Mouse (Mus musculus) hindbrain, embryonic 10.5 days (tissue): Measurements from ENCODE around the gene Gm20521. TPM values are rescaled to one million over a fixed set of nuclear protein-coding genes. Genes with fewer than 3 reads are reported as not detected.

Experiments
- DNase-seq: peaks from one replicate; pipeline ENCODE4 v3.0.0-alpha.2; 2017; ENCODE audit warnings: low spot score
- H3K27ac ChIP-seq: fragments of 300-500 bp; sonication (generic); 2 replicates; pipeline ENCODE4 v1.5.1; 2016; ENCODE audit warnings: mild to moderate bottlenecking, moderate library complexity
- H3K27me3 ChIP-seq: fragments of 300-500 bp; sonication (generic); 2 replicates; pipeline ENCODE4 v1.6.1; 2016; ENCODE audit warnings: mild to moderate bottlenecking; ENCODE audit not compliant: poor library complexity, insufficient read depth, severe bottlenecking
- H3K36me3 ChIP-seq: fragments of 300-500 bp; sonication (generic); 2 replicates; pipeline ENCODE4 v1.6.1; 2016; ENCODE audit warnings: mild to moderate bottlenecking, moderate library complexity
- H3K4me1 ChIP-seq: fragments of 300-500 bp; sonication (generic); replicated peaks from 2 replicates; pipeline ENCODE4 v1.6.1; 2016; ENCODE audit warnings: mild to moderate bottlenecking
- H3K4me3 ChIP-seq: fragments of 300-500 bp; sonication (generic); 2 replicates; pipeline ENCODE4 v1.5.1; 2016; ENCODE audit warnings: mild to moderate bottlenecking, moderate library complexity
- H3K9me3 ChIP-seq: fragments of 300-500 bp; sonication (generic); 2 replicates; pipeline ENCODE4 v1.6.1; 2016; ENCODE audit warnings: mild to moderate bottlenecking, moderate library complexity
- WGBS: fragments of 180-500 bp; shearing (Covaris S2); methylation state at CpG from one replicate; pipeline ENCODE4 v1.1.7; 2016; 5-methylcytosine and 5-hydroxymethylcytosine counted together
- polyA plus RNA-seq: library from polyadenylated mRNA; unstranded; fragments of >200 nt; fragmentation: Nextera tagmentation; extraction: Ambion mirVana; gene quantifications from 2 replicates; pipeline ENCODE4 v1.2.1, GENCODE M21; 2016

The Gm20521 gene
- polyA plus RNA-seq, 1 experiment from 2014 or later = not detected

GRCm38 (mm10) chr14:54870861-54871260 lies 12.4 kb upstream of the Gm20521 start, which contains the start of gene Homez:
TSS of gene Homez (minus strand) at chr14:54870961.
- Histone ChIP-seq H3K4me3 (no peak within 1 kb of the TSS), H3K9me3 (no peaks in the 10 kb centered on the region), H3K36me3 (no peaks in the 10 kb centered on the region), H3K27ac (no peak within 1 kb of the TSS), H3K4me1 (peaks cover 7% of the 10 kb centered on the region), H3K27me3 (0 out of 2 replicates have a peak, but pooled peaks cover 3% of the 10 kb centered on the region)
- DNase-seq = no peak
- 87% methylated on average over 5 of the region's 5 CpGs for WGBS

DNA sequence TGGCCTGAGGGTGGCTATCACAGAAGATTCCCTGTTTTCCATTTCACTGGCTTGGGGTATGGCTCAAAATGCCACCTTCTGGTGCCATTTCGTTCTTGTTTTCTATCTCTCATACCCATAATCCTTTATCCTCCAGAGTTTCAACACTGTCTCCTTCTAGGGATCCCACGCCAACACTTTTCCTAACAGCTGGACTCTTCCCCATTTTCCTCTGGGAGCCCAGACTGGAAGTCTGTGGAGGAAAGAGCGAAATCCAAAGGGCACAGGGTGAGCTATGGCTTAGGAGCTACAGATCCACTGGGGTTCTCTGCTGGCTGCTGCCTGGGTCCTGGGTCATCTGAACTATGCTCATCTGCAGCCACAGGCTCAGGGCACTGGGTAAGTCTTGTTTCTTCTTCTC lies 9.1 kb upstream of the Gm20521 start:
- Histone ChIP-seq H3K27ac (no peak overlapping the region), H3K4me1 (peaks cover 26% of the 10 kb centered on the region), H3K4me3 (no peak overlapping the region), H3K36me3 (no peaks in the 10 kb centered on the region), H3K27me3 (peaks cover 21% of the 10 kb centered on the region), H3K9me3 (no peaks in the 10 kb centered on the region)
- 88% methylated on average over 3 of the region's 3 CpGs for WGBS
- DNase-seq = no peak

GRCm38 (mm10) chr14:54875844-54876538 lies 7.2 kb upstream of the Gm20521 start:
- H3K27me3 ChIP-seq = peaks cover 21% of the 10 kb centered on the region
- no peaks in the 10 kb centered on the region for H3K9me3 ChIP-seq
- H3K4me1 ChIP-seq = peaks cover 26% of the 10 kb centered on the region
- 3% methylated on average over 36 of the region's 36 CpGs for WGBS
- no peak for DNase-seq
- H3K36me3 ChIP-seq = no peaks in the 10 kb centered on the region
- peak overlapping the region; percentile 93 for H3K27ac ChIP-seq
- H3K4me3 ChIP-seq = peak overlapping the region; percentile 69

DNA sequence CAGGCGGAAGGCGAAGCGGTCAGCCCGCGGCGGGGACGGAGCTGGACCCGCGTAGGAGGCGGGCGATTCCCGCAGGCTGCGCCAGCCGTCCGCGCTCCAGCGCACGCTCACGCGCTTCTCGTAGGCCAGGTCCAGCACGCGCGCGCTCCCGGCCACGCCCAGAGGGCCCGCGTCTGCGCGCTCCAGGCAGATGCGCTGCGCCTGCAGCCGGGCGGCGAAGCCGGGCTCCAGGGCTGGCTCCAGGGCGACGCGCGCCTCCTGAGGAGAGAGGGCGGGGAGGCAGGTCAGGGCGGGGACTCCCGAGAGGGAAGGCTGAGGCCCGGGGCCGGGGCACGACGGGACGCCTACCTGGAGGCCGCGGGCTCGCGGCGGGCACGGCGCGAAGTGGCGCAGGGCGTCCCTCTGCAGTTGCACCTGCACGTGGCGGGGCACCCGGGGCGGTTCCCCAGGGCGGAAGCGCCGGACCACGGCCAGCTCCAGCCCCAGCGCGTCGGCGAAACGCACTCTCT lies 6.6 kb upstream of the Gm20521 start:
- Histone ChIP-seq H3K4me3 (peak overlapping the region; percentile 69), H3K27me3 (peaks cover 21% of the 10 kb centered on the region)
- under 1% methylated on average over 72 of the region's 72 CpGs for WGBS

GRCm38 (mm10) chr14:54877048-54877715 lies 6.1 kb upstream of the Gm20521 start, which contains the start of gene Ppp1r3e:
TSS of gene Ppp1r3e (minus strand) at chr14:54877550.
- no peaks in the 10 kb centered on the region for H3K36me3 ChIP-seq
- peak within 1 kb of the TSS; percentile 93 for H3K27ac ChIP-seq
- DNase-seq = peak; percentile 69
- peaks cover 21% of the 10 kb centered on the region for H3K27me3 ChIP-seq
- WGBS = under 1% methylated on average over 51 of the region's 61 CpGs
- peaks cover 26% of the 10 kb centered on the region for H3K4me1 ChIP-seq
- peak within 1 kb of the TSS; percentile 69 for H3K4me3 ChIP-seq
- no peaks in the 10 kb centered on the region for H3K9me3 ChIP-seq

More for the DNA sequence above, 6.6 kb upstream of the Gm20521 start:
- H3K27ac ChIP-seq = peak overlapping the region; percentile 93
- peaks cover 26% of the 10 kb centered on the region for H3K4me1 ChIP-seq
- DNase-seq = peak; percentile 88
- no peaks in the 10 kb centered on the region for H3K9me3 ChIP-seq
- no peaks in the 10 kb centered on the region for H3K36me3 ChIP-seq

DNA sequence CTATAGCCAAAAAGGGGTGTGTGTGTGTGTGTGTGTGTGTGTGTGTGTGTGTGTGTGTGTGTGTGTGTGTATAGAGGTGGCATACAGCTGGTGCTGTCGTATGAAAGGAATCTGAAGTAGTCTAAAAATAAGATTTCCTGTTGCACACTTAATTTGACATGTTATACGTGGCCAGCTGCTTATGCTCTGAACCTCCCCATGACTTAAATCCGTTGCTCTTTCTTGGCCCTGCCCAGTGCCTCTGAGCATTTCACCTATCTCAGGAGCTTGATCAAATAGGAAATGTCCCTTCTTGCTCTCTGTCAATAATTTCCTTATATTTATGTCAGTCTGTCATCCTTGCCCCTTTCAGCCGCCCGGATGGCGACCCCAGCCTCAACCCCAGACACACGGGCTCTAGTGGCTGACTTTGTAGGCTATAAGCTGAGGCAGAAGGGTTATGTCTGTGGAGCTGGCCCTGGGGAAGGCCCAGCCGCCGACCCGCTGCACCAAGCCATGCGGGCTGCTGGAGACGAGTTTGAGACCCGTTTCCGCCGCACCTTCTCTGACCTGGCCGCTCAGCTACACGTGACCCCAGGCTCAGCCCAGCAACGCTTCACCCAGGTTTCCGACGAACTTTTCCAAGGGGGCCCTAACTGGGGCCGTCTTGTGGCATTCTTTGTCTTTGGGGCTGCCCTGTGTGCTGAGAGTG lies 926 bp downstream of the Gm20521 start:
- 40% methylated on average over 21 of the region's 21 CpGs for WGBS
- Histone ChIP-seq H3K36me3 (peaks cover 25% of the 10 kb centered on the region), H3K4me1 (peaks cover 37% of the 10 kb centered on the region), H3K9me3 (no peaks in the 10 kb centered on the region), H3K27ac (peak overlapping the region; percentile 93), H3K4me3 (peak overlapping the region; percentile 76), H3K27me3 (no peaks in the 10 kb centered on the region; the same call in 1 of the 2 replicates)
- DNase-seq = no peak

- H3K27ac ChIP-seq = 0 out of 2 replicates have a peak overlapping the region, but pooled peaks have one; percentile 12
- peak overlapping the region; percentile 76; the same call in 1 of the 2 replicates for H3K4me3 ChIP-seq
- peaks cover 37% of the 10 kb centered on the region for H3K4me1 ChIP-seq
- H3K27me3 ChIP-seq = no peaks in the 10 kb centered on the region
- DNase-seq = no peak
- peaks cover 25% of the 10 kb centered on the region for H3K36me3 ChIP-seq
- no peaks in the 10 kb centered on the region for H3K9me3 ChIP-seq
- WGBS = 94% methylated on average over 11 of the region's 11 CpGs
Observed at GRCm38 (mm10) chr14:54885309-54885708, 2.1 kb downstream of the Gm20521 start.

- H3K27me3 ChIP-seq = no peaks in the 10 kb centered on the region
- H3K36me3 ChIP-seq = peaks cover 22% of the 10 kb centered on the region
- H3K4me3 ChIP-seq = peak within 1 kb of the TSS; percentile 95
- peak within 1 kb of the TSS; percentile 100 for H3K27ac ChIP-seq
- WGBS = 92% methylated on average over 3 of the region's 3 CpGs
- no peaks in the 10 kb centered on the region for H3K9me3 ChIP-seq
- peaks cover 15% of the 10 kb centered on the region for H3K4me1 ChIP-seq
- no peak for DNase-seq
Observed at GRCm38 (mm10) chr14:54892200-54892599, 9.0 kb downstream of the Gm20521 start, which contains the start of gene Pabpn1. TSS of gene Pabpn1 (plus strand) at chr14:54892500.

GRCm38 (mm10) chr14:54893651-54894181 lies 10.5 kb downstream of the Gm20521 start:
- Histone ChIP-seq H3K9me3 (no peaks in the 10 kb centered on the region), H3K4me1 (peaks cover 17% of the 10 kb centered on the region), H3K27ac (peak overlapping the region; percentile 100), H3K27me3 (no peaks in the 10 kb centered on the region), H3K36me3 (peaks cover 35% of the 10 kb centered on the region), H3K4me3 (peak overlapping the region; percentile 95)
- DNase-seq = peak; percentile 97
- WGBS = under 1% methylated on average over 38 of the region's 38 CpGs

GRCm38 (mm10) chr14:54894296-54895151 lies 11.3 kb downstream of the Gm20521 start:
- Histone ChIP-seq H3K36me3 (peaks cover 39% of the 10 kb centered on the region), H3K9me3 (no peaks in the 10 kb centered on the region), H3K4me3 (peak overlapping the region; percentile 95), H3K4me1 (peaks cover 17% of the 10 kb centered on the region), H3K27me3 (no peaks in the 10 kb centered on the region), H3K27ac (peak overlapping the region; percentile 100)
- peak; percentile 65 for DNase-seq
- under 1% methylated on average over 54 of the region's 54 CpGs for WGBS

- Histone ChIP-seq H3K9me3 (no peaks in the 10 kb centered on the region), H3K27ac (no peak overlapping the region), H3K36me3 (peaks cover 39% of the 10 kb centered on the region), H3K4me3 (no peak overlapping the region), H3K4me1 (peaks cover 17% of the 10 kb centered on the region), H3K27me3 (no peaks in the 10 kb centered on the region)
- WGBS = 75% methylated on average over 2 of the region's 2 CpGs
- no peak for DNase-seq
Observed at GRCm38 (mm10) chr14:54897445-54897844, 14.2 kb downstream of the Gm20521 start.
